Mouse (Mus musculus) liver, embryonic 14.5 days (tissue): Measurements from ENCODE around the gene Ap5z1. TPM values are rescaled to one million over a fixed set of nuclear protein-coding genes. Genes with fewer than 3 reads are reported as not detected.

Experiments used
- ATAC-seq: fragments of 200-750 bp; cut with Nextera tagmentation; 2 replicates; pipeline ENCODE4 v1.8.0; 2017; ENCODE audit warnings: moderate number of reproducible peaks, mild to moderate bottlenecking, moderate library complexity; ENCODE audit not compliant: insufficient read depth
- DNase-seq, 3 experiments: peaks; one replicate each; pipeline ENCODE4 v3.0.0-alpha.2; 2012 to 2013; ENCODE audit warnings: low read depth in 3 of 3, low spot score in 3 of 3
- H3K27ac ChIP-seq: fragments of 300-500 bp; sonication (generic); 2 replicates; pipeline ENCODE4 v1.5.1; 2014; ENCODE audit warnings: moderate library complexity, mild to moderate bottlenecking, control low read depth, inconsistent platforms
- H3K27me3 ChIP-seq: fragments of 300-500 bp; sonication (generic); 2 replicates; pipeline ENCODE4 v1.6.1; 2014; ENCODE audit warnings: mild to moderate bottlenecking, low read length, moderate library complexity; ENCODE audit not compliant: control insufficient read depth, insufficient read depth
- H3K36me3 ChIP-seq: fragments of 300-500 bp; sonication (generic); replicated peaks from 2 replicates; pipeline ENCODE4 v1.6.1; 2014; ENCODE audit warnings: low read depth; ENCODE audit not compliant: control insufficient read depth, insufficient read depth
- H3K4me1 ChIP-seq, 2 experiments: fragments of 200-500 bp in 1 of 2; fragments of 300-500 bp in 1 of 2; sonication (generic) in 1 of 2; replicated peaks; 2 replicates each; pipeline ENCODE4 v1.6.1; 2012 to 2014; ENCODE audit warnings: antibody characterized with exemption in 1 of 2, inconsistent platforms in 1 of 2, low read length in 1 of 2; ENCODE audit not compliant: control insufficient read depth in 2 of 2, insufficient read depth in 2 of 2
- H3K4me2 ChIP-seq: fragments of 300-500 bp; sonication (generic); 2 replicates; pipeline ENCODE4 v1.6.1; 2014; ENCODE audit warnings: low read depth, mild to moderate bottlenecking, control low read depth, moderate library complexity
- H3K4me3 ChIP-seq, 2 experiments: fragments of 200-500 bp in 1 of 2; fragments of 300-500 bp in 1 of 2; sonication (generic) in 1 of 2; 2 replicates each; pipeline ENCODE4 v1.5.1; 2012 to 2014; ENCODE audit warnings: low read depth in 2 of 2, low read length in 2 of 2, mild to moderate bottlenecking in 2 of 2, control low read depth in 1 of 2, inconsistent platforms in 1 of 2, moderate library complexity in 1 of 2; ENCODE audit not compliant: insufficient read depth in 1 of 2
- H3K9ac ChIP-seq: fragments of 300-500 bp; sonication (generic); replicated peaks from 2 replicates; pipeline ENCODE4 v1.6.1; 2014; ENCODE audit warnings: mild to moderate bottlenecking, control low read depth, moderate library complexity
- H3K9me3 ChIP-seq: fragments of 300-500 bp; sonication (generic); 2 replicates; pipeline ENCODE4 v1.6.1; 2016; ENCODE audit warnings: low read length, mixed read lengths; ENCODE audit not compliant: control insufficient read depth
- CTCF ChIP-seq: IDR thresholded peaks from 2 replicates; pipeline ENCODE4 v1.5.1; 2016; ENCODE audit warnings: antibody characterized with exemption, low read depth, control low read depth
- EP300 ChIP-seq: IDR thresholded peaks from 2 replicates; pipeline ENCODE4 v1.6.1; 2016; ENCODE audit warnings: antibody characterized with exemption, low read depth
- WGBS: fragments of 180-500 bp; shearing (Covaris S2); extraction: QIAGEN DNeasy Blood & Tissue Kit; methylation state at CpG from one replicate; pipeline ENCODE4 v1.1.7; 2014; ENCODE audit not compliant: insufficient replicate concordance; 5-methylcytosine and 5-hydroxymethylcytosine counted together
- polyA plus RNA-seq, 2 experiments: library from polyadenylated mRNA; depleted of rRNA in 1 of 2; stranded (reverse) in 1 of 2; unstranded in 1 of 2; fragments of >200 nt; fragmentation: Nextera tagmentation in 1 of 2; extraction: Ambion mirVana in 1 of 2; gene quantifications; 2 replicates each; pipeline versions ENCODE4 v1.2.1 to v1.2.3; 2012 to 2014

Ap5z1 gene
- polyA plus RNA-seq, 2 experiments = 3.5 to 5.8 TPM

DNA sequence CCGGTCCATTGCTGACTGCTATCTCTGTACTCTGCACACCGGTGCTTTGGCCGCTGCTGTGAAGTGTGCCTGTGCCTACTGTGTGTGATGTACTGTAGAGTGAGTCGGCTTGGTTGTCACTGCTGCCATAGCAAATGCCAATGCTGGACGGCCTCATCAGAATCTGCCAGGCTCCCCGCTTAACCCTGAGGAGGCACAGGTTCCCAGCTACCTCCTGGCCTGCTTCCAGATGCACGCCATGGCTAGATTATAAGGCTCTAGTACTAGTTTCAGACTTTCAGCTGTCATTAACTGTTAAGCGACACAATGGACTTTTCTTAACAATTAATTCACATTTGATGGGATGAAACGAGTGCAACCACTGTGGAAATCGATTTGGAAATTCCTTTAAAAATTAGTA lies 40.6 kb upstream of the Ap5z1 start:
- H3K27me3 ChIP-seq = no peaks in the 10 kb centered on the region
- peaks cover 0 to 35% of the 10 kb centered on the region in 2 experiments for H3K4me1 ChIP-seq
- H3K9me3 ChIP-seq = no peaks in the 10 kb centered on the region
- H3K4me2 ChIP-seq = no peak overlapping the region
- ATAC-seq (no peak), DNase-seq (no peak)
- no peak overlapping the region for H3K9ac ChIP-seq
- no peak overlapping the region for H3K27ac ChIP-seq
- TF ChIP-seq CTCF (no peak), EP300 (no peak)
- no peak overlapping the region for H3K4me3 ChIP-seq
- H3K36me3 ChIP-seq = no peaks in the 10 kb centered on the region
- WGBS = 74% methylated on average over 10 of the region's 10 CpGs

DNA sequence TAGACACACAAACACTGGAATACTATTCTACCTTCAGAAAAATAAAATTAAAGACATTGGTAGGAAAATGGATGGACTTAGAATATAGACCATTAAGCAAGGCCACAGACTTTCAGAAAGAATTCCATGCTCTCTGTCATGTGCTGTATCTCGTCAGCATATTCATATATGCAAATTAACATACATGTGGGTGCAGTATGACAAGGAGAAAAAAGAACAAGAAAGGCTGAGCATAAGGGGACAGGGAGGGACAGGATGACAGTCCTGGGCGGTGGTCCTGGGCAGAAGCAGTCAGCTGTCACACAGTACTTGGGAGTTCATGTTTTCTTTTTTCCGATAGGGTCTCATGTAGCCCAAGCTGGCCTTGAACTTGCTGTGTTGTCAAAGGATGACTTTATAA lies 40.0 kb upstream of the Ap5z1 start:
- Histone ChIP-seq H3K27ac (no peak overlapping the region), H3K4me3 (no peak overlapping the region), H3K27me3 (no peaks in the 10 kb centered on the region), H3K4me1 (peaks cover 0 to 32% of the 10 kb centered on the region in 2 experiments), H3K36me3 (no peaks in the 10 kb centered on the region), H3K4me2 (no peak overlapping the region), H3K9ac (no peak overlapping the region), H3K9me3 (no peaks in the 10 kb centered on the region)
- WGBS = 52% methylated on average over 3 of the region's 3 CpGs
- TF ChIP-seq EP300 (no peak), CTCF (no peak)
- ATAC-seq = no peak
- no peak for DNase-seq

DNA sequence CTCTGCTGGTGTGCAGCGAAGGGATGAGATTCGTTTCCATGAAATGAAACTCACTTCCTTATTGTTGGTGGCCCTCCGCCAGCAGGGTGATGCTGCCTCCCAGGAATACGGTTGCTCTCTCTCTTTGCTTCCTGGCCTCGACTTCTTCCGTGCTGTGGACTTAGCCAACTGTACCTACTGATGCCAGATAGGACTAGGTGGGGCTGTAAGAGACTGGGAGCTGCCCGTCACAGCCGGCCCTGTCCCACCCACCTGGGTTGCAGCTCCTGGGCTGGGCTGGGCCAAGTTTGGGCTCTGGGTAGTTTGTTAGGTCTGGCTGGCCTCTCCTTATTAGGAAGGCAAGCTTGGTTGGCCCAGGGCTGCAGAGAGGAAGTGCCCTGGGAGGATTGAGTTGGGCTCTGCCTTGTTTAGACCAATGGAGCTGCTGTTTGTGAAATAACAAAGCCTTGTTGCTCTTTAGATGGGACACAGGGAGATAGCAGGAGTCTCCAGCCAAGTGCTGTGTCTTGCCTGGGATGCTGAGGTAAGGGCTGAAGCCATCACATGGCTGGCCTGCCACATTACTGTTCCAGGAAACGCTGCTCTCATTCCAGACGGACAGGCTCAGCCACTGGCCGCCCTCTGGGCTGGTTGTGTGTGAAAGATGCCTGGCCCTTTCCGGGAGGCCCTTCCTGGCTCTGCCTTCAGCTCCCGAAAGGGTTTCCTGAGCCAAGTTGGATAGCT lies 39.0 kb upstream of the Ap5z1 start:
- Histone ChIP-seq H3K4me2 (no peak overlapping the region), H3K36me3 (no peaks in the 10 kb centered on the region), H3K27me3 (no peaks in the 10 kb centered on the region), H3K4me3 (no peak overlapping the region), H3K4me1 (peaks cover 0 to 32% of the 10 kb centered on the region in 2 experiments), H3K27ac (no peak overlapping the region), H3K9me3 (no peaks in the 10 kb centered on the region), H3K9ac (no peak overlapping the region)
- no peak for DNase-seq
- WGBS = 44% methylated on average over 13 of the region's 13 CpGs
- peak; percentile 25; the same call in 1 of the 2 replicates for ATAC-seq
- TF ChIP-seq CTCF = no peak
- TF ChIP-seq EP300 = no peak

DNA sequence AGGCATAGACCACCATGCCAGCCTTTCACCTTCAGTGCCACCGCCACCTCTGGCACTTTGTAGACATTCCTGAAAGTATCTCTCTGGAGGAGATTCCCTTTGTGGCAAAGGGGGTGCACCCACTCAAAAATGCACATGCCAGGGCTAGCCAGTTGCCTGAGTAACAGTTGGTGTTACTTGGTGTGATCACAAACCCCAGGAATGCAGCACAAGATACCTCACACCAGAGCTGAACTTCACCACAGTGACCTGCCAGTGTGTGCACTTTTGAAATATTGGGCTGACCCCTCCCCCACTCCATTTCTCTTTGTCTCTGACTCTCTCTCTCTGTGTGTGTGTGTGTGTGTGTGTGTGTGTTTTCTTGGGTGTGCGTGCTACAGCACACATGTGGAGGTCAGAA lies 37.3 kb upstream of the Ap5z1 start:
- whole genome bisulfite sequencing = 63% methylated on average over 2 of the region's 2 CpGs
- ATAC-seq (no peak), DNase-seq (no peak)
- no peak overlapping the region for H3K27ac ChIP-seq
- H3K9me3 ChIP-seq = no peaks in the 10 kb centered on the region
- H3K4me3 ChIP-seq = no peak overlapping the region
- TF ChIP-seq CTCF (no peak), EP300 (no peak)
- H3K36me3 ChIP-seq = no peaks in the 10 kb centered on the region
- no peak overlapping the region for H3K9ac ChIP-seq
- peaks cover 0 to 32% of the 10 kb centered on the region in 2 experiments for H3K4me1 ChIP-seq
- H3K4me2 ChIP-seq = no peak overlapping the region
- no peaks in the 10 kb centered on the region for H3K27me3 ChIP-seq

GRCm38 (mm10) chr5:142427876-142428275 lies 35.9 kb upstream of the Ap5z1 start:
- Histone ChIP-seq H3K9me3 (no peaks in the 10 kb centered on the region), H3K4me3 (no peak overlapping the region), H3K9ac (no peak overlapping the region), H3K36me3 (no peaks in the 10 kb centered on the region), H3K27ac (no peak overlapping the region), H3K4me2 (no peak overlapping the region), H3K27me3 (no peaks in the 10 kb centered on the region), H3K4me1 (peaks cover 0 to 32% of the 10 kb centered on the region in 2 experiments)
- DNase-seq (no peak), ATAC-seq (no peak)
- no peak for TF ChIP-seq CTCF
- TF ChIP-seq EP300 = no peak
- WGBS = 72% methylated on average over 10 of the region's 10 CpGs
